Mouse (Mus musculus) CD8-positive naive resting alpha-beta T cell, adult 2 months (primary cell): ENCODE results near the gene Syt16.

Source experiments
- DNase-seq, 2 experiments: peaks; one replicate each; pipeline ENCODE4 v3.0.0; 2022; ENCODE audit warnings: low read depth in 2 of 2, low spot score in 2 of 2

The Syt16 gene

DNA sequence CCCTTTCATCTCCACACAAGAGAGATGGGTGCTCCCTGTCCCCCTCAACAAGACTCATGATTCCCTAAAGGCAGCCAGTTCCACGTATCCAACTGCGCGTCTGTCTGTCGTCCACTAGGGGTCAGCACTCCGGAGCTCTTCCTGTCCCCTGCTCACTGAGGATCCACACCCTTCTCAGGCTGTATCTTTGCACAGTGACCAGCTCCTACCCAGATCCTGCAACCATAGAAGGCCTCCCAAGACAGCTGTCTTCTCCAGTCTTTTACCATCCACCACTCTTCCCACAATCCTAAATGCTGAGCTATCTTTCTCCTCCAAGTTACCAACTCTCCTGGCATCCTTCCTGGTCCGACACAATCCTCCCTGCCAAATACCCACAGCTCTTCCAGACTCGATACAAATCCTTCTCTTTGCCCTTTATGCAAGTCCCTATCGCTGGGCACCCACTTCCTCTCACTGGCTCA, 12.0 kb downstream of the Syt16 start:
- peak in 1 of 2 experiments; percentile 5 for DNase-seq

DNA sequence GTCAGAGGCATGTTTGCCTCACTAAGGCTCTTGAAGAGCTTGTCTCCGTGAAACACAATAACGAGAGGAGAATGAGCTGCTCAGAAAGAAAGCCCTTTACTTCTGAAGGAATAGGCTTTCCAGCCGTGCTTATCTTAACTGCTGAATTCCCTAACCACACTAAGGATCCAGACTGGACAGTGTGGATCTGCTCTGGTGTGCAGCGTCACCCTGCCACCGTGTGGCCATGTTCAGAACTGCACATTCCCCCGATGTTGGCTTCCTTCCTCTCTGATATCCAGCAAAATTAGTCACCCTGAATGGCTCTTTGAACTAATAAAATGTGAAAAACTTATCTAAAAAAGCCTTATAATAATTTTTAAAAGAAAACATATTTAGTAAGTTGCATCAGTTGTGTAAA, 16.3 kb downstream of the Syt16 start:
- DNase-seq, result peak; percentile 10 to 37

DNA sequence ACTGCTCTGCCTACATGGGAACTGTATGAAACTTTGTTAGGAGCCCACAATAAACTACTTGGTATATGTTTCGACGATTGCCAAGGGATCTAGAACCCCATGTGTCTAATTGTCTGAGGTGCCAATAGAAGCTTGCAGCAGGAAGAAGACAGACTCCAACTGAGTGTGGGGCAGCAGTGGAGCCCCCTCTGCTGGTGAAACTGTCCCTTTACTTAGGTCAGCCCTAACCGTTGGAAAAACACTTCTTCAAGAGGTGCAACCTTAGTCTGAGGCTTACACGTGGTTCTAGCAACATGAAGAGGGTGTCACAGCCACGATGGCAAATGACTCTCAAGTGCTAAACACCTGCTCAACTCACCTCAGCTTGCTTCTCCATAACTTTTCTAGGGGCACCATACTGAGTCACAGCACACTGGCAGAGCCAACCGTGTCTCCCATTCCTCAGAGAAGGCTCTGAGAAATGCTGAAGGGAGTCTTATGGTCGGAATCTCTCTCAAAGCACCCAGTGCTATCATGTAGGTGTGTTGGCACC, 17.3 kb downstream of the Syt16 start:
- DNase-seq, result peak; percentile 18 to 40

DNA sequence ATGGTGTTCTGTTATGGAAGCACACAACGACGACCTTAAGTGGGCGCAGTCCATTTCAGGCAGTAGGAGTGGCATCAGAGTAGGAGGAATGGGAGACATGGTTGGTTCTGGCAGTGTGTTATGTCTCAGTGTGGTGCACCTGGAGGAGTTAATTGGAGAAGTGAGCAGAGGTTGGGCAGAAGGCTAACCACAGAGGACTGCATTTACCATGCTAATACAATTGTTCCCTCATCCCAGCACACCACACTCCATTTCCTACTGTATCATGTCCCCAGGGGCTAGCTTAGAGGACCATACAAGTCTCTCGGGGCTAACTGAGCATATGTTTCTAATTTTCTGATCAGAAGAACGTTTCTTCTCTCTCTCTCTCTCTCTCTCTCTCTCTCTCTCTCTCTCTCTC, 18.0 kb downstream of the Syt16 start:
- no peak for DNase-seq

DNA sequence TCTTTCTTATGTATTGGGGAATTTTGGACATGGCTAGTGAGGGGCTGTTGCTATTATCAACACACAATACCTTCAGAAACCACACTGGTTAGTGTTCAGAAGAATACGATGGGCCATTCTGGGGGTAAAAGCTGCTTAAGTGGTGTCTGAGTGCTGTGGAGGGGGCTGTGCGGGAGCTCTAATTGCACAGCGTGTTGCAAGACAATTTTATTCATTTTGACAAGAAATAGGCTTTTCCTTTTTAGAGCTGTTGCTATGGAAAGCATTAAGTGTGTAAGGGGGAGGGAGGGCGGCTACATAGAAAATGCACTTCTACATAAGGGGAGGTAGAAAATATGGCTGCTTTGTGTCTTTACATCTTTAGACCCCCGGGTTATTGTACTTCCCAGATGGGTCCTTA, 25.8 kb downstream of the Syt16 start:
- no peak for DNase-seq

DNA sequence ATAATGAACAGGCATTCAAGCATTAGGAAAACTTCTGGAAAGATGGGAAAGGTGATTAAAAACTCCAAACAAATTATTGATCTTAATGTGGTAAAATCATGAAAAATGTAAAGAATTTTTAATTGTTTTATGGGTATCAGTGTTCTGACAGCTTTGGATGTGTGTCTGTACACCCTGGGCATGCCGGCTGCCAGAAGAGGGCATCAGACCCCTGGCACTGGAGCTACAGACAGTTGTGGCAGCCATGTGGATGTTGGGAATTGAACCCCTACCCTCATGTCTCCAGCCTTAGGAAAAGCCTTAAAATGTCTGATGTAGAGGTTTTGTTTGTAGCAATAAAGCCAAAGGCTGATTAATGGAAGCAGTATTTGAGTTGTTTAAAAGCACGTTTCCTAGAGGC, 27.5 kb downstream of the Syt16 start:
- no peak for DNase-seq

DNA sequence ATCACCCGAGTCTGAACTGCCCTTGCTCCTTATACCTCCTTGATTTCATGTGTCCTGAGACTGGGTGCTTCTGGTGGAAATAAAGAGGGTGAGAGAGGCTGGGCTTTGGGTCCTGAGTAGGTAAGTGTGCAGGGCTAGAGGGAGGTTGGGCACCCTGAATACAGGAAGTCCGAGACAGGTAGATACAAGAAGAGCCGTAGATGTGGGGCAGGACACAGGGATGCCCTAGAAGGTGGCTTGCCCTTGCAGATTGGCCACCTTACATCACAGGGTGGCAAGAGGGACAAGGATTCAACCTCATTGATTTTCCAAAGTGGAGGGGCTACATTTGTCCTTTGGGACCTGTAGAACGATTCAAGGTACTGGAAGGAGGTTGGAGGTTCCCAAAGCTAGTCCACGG, 45.8 kb downstream of the Syt16 start:
- DNase-seq, result no peak

DNA sequence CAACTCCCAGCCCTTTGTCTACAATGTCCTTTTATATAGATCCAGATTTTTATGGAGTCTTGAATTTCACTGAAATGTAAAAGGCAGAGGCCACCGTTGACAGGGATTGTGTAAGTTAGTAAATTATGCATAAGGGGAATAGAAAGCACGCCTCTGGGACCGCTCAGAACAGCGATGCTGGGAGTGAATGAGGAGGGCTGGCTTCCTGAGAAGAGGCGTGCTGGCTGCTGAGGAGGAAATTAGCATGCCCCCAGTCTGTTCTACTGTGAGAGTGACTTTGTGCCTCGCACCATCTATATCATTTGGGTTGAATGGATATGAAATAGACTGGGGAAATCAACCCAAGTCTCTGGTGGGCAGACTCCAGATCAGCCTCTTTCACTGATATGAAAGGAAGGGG, 46.3 kb downstream of the Syt16 start:
- DNase-seq, result no peak

DNA sequence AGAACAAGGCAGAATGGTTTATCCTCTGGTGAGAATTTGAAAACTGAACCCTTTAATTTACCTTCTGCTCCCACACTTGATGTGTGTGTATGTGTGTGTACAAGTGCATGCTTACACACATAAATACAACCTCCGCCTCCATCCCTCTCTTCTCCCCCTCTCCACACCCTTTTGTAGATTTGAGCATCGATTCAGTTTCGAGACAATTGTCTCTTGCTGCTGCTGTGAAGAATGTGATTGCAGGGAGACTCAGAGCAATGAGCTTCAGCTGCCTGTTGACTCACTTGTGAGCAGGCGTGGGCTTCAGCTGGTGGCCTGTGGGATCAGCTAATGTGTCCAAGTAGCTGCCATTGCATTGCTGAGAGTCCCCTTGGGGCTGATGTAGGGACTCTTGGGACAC, 46.8 kb downstream of the Syt16 start:
- DNase-seq, result no peak

DNA sequence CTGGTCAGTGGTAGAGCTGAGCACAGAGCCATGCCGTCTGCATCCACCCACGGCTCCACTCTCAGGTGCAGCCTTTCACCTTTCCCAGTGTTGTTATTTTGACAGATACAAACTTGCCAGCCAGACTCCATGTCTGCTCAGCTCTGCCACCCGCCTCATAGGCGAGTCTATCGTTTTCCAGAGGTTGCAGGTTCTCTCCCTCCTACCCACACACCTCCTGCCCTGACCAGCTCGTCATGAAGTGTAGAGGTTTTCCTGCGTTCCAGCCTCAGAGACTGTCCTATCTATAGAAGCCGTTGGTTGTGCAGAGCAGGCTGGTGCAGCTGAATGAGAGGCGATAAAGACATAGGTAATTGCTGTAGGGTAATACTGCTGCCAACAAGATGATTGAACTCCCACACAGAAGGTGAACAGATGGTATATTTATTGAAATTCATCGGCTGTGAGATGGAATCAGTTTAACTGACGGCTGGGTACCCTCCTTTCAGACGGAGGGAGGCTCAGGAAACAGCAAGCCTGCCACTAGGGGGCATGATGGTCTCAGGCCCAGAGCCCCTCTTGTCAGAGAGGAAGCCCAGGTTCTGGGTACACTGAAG, 58.0 kb downstream of the Syt16 start:
- DNase-seq, result no peak

DNA sequence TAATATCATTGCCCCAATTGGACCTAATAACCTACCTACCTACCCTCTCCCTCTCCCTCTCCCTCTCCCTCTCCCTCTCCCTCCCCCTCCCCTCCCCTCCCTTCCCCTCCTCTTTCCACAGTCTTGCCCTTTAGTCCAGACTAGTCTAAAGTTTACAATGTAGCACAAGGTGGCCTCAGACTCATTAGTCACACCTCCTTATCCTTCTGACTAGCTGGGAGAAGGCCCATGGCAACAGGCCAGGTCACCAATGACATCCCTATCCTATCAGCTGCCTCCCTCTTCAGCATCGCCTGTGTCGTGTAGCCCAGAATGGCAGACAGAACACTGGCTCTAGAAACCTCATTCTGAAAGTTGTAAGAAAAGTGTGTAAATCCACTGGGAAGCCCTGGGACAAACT, 58.7 kb downstream of the Syt16 start:
- DNase-seq, result no peak

DNA sequence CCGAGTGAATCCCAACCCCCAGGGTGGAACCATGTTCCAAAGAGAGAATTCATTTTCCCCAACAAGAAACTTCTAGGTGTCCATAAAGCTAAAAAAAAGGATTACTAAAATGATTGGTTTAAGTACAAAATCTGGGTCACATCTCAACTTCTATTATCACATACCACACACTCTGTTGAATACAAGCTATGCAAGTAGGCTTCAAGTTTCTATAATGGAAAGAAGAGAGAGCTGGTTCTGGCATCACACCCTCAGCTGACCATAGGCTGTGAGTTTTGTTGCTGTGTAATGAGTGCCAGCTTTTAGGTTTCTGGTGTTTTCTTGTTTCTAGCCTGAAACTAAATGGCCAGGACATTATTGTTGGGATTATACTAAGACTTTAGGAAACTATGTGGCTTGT, 65.1 kb downstream of the Syt16 start:
- DNase-seq, result no peak

DNA sequence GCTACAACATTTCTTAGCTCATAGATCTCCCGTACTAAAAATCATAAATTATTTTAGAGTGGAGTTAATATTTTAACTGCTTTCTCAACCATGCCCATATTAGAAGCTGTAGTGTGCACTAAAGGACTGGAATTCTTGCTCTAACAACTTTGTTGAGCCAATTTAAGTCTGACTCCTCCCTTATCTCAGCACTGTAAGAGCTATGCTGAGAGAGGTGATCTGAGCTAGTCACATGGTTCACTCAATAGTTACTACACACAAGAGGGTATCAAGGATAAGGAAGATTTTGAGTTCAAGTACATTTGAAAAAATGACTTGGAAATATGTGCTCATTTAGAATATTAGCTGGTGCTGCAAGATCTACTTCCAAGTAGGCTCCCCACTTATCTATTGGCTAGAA, 71.5 kb downstream of the Syt16 start:
- DNase-seq, result no peak

DNA sequence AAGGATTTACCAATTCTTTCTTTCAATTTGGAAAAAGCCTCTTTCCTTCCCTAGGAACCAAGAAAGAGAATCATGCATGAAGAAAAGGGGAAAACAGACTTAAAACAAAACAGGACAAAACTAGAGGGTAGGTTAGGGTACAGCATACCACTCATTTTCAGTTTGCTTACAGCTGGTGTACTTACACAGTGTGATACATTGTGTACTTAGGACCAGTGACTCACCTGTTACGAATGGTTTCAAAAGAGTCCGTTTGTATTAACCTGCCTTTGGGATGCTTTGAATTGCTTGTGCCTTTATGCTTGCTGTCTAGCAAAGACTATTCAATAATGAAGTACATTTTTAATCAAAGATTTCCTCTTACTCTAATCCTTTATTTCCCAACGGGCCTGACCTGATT, 78.1 kb downstream of the Syt16 start:
- DNase-seq, result no peak

DNA sequence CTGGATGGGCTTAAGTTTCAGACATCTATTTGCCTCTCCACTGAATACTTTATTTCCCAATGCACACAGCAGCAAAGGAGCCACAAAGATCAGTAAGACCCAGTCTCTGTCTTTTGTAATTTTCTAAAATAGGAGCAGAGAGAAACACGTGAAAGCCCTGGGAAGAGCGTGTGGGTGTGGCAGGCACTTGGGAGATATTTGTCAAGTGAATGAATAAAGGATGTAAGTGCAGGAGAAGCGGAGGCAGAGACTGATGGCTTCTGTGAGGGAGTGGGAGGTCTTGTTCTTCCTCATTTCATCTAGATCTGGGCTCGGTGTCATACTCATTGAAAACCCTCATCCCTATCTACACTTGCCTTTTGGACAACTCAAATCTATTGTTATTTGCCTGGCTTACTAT, 78.6 kb downstream of the Syt16 start:
- DNase-seq, result no peak

DNA sequence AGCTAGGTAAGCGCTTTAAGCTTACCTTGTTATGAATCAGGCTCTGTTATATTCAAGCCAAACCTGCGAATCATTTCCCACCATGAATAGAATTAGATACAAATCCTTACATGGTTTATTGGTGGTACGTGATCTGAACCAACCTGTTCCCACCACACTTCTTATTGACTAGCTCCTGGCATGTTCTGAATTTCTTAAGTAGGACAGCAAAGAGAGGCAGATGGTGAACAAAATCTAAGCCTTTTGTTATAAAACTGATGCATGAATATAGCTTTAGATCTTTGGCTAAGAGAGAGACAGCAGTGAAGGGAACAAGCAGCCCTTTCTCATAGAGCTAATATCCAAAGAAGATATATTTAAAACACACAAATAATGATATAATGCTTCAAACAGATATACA, 83.7 kb downstream of the Syt16 start:
- no peak for DNase-seq

DNA sequence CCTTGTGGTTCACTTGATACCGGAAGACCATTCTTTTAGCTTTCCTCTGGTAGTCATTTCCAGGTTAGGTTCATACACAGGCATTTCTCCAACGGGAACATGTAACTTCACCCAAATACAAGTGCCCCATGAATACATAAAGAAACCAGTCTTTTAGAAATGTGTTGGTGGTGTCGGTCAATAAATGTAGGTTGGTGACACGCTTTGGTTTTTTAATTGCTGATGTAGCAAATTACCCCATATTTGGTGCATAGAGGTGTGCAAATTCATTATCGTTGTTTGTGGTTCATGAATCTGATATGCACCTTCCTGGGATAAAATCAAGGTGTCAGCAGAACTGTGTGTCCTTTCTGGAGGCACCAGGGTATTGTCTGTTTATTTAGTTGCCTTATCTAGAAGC, 86.9 kb downstream of the Syt16 start:
- DNase-seq, result no peak

DNA sequence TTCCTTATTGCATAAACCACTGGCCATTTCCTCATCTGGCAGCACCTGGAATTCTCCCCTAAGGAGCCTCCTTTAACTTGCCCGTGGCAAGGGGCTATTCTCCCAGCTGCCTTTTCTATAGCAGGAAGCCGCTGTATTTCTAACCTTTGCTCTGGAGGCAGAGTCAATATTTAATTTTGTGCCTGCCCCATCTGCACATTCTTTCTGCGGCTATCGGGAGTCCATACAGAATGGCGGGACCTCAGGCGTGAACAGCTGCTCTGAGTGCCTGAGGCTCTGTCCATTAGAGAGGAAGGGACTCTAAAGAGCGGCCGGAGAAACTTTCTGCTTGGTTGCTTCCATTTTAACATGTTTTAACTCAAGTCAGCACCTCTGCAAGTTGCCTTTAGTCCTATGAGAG, 89.6 kb downstream of the Syt16 start:
- DNase-seq, result no peak

DNA sequence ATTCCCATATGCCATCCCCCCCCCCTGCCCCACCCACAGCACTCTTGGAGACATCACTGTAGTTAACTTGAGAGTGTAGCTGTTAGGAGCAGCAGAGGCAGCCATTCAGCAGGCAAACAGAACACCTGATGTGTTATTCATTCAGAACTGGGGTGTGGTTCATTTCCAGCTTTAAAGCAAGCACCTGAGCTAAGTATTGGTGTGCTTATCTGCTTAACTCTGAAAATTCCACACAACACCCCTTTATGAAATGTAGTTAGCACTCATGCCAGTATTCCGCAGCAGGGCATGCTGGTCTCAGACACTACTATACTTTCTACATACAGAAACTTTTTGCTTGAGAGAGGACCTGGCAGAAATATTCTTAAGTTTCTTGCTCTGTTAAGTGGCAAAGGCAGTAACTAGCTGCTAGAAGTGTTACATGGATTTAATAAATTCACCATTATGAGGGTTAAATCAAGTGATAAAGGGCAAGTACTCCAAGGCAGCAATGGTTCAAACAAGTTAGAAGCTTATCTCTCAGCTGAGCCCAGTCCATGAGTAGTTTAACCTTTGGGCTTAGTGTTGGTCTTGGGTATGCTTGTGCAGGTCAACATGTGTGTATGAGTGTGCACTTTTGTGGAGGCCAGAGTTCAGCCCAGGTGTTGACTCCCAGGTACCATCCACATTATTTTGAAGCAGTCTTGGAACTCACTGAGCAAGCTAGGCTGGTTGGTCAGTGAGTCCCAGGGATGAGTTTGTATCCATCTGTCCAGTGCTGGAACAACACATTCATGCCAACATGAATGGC, 92.1 kb downstream of the Syt16 start:
- DNase-seq, result no peak

DNA sequence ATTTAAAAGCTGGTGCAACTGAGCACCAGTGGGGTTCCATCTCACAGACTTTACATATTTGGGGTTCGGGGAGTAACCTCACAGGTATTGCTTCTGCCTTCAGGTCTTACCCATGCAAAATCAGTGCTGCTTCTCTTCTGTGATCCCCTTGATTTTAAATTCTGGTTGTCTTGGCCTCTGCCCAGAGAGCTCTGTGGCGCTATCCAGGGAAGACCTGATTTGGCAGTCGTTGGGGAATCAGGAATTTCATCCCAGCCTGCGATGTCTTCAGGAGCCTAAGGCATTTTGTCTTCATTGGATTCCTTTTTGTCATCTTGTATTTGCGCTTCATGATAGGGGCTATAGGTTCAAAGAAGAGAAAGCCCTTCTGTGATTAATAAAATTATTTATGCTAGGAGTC, 95.1 kb downstream of the Syt16 start:
- DNase-seq, result no peak

DNA sequence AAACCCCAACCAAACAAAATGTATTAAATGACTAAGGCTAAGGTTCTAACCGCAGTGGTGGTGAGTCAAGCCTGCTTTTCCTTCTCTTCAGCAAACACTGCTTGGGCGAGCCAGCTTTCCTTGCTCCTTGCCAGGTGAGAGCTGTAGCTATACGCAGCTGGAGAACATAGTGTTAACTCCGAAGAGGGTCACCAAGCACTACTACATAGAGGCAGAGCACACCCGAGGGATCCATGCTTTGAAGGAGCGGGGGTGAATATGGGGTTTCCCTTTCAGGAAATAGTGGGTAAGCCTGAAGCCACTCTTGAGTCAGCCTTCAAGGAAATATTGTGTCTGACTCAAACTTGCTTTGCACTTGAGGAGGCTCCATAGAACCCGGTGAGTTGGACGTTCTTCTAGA, 95.6 kb downstream of the Syt16 start:
- DNase-seq, result no peak

DNA sequence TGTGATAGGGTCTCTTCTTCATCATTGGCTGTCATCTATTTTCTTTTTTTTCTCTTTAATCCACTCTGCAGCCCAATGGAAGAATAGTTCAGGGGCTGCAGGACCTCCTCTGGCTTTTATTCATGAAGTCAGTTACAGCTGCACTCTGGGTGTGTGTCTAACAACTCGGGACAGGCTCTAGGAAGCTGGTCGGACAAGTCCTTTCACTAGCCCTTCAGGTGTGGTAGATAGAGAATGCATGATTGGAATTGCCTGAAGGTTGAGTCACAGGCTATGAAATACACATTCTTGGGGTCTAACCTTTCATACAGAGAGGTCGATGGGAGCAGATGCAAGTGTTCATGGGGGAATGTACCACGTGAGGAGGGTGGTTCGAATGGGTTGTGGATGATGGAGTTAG, 97.2 kb downstream of the Syt16 start:
- DNase-seq, result no peak
